Mouse (Mus musculus) frontal cortex, adult (tissue): ENCODE results near the gene Cacna2d3.

Experiments
- ATAC-seq: cut with Nextera tagmentation; 2 replicates; pipeline ENCODE4 v1.9.2; 2017; ENCODE audit warnings: mild to moderate bottlenecking, moderate library complexity, mixed read lengths; ENCODE audit not compliant: low TSS enrichment

The Cacna2d3 gene

GRCm38 (mm10) chr14:29496552-29496951, 225.1 kb downstream of the Cacna2d3 start:
- no peak for ATAC-seq

DNA sequence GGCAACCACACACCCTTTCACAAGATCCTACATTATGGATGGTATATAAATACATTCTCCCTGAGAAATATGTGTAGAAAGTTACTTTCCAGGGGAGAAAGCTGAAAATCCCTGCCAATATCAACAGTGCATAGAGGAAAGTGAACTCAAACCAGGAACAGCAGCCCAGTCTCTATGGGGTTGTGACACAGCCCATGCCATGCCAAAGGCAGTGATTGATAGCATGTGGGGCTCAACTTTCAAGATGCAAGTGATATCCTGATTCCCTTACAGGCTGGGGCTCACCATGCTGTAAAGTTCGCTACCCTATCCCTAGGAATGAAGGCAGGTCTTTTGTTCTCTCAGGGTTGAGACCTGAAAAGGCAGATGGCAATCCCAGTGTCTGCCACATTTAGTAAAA, 229.9 kb downstream of the Cacna2d3 start:
- ATAC-seq, result no peak

DNA sequence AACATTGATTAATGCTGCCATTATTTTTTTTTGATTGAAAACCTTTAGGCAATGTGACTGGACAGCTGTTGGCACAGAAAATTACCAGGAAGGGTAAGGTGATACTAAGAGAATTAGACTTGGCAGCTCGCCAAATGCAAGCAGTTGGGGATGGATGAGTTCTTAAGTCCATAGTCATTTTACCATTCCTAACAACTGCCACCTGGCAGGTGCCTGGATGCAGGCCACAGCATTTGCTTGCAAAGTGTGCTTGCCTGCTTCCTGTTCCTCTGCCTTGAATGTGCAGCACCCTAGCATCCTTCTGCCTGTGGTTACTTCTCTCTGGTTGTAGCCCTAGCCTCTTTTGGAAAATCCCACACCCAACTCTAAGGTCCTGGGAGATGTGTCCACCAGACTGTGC, 236.2 kb downstream of the Cacna2d3 start:
- ATAC-seq, result no peak

DNA sequence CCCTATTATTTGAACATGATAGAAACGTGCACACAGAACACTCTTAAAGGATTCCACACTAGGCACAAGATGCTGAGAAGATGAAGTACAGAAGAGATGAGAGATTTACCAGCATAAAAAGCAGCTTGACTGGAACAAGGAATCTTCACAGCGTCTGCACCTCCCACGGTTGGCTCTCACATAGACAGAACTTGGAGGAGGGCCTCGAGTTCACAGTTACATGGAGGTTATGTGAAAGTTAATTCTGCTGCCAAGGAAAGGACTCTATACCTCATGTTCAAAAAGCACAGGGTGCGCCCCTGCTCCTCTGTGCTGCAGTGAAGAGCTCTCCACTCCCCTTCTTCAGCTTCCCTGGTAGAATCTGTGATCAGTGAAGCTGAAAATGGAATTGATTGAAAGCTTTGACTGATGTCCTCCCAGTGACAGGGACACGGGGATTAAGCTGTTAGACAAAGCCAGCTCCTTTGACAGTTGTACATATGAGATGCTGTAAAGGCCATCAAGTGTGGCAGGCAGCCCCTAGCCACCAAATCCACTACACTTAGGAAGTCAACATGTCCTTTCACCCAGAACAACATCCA, 243.2 kb downstream of the Cacna2d3 start:
- peak; percentile 94 for ATAC-seq

GRCm38 (mm10) chr14:29464277-29464676, 257.4 kb downstream of the Cacna2d3 start:
- no peak for ATAC-seq

GRCm38 (mm10) chr14:29449203-29449602, 272.5 kb downstream of the Cacna2d3 start:
- no peak for ATAC-seq

- ATAC-seq, result no peak
Measured at GRCm38 (mm10) chr14:29443091-29444026, 278.3 kb downstream of the Cacna2d3 start.

GRCm38 (mm10) chr14:29442476-29442875, 279.2 kb downstream of the Cacna2d3 start:
- no peak for ATAC-seq

DNA sequence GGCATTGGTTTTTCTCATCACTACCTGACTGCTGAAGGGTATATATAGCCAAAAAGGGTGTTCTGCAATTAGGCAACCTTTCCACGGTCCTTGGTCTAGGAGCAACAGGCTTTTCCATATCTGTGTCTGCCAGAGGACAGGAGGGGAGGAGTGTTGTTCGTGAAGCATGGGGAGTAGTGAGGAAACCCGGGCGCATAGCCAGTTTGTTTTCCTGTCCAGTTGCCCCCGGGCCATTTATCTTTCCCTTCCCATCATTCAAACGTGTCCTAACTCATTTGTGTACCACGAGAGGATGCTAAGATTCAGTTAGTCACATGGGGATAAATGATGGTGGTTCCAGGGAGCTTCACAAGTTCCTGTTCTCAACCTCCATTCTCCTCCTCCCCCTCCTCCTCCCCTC, 283.0 kb downstream of the Cacna2d3 start:
- ATAC-seq, result no peak

GRCm38 (mm10) chr14:29438251-29438650, 283.4 kb downstream of the Cacna2d3 start:
- peak; percentile 77 for ATAC-seq

- ATAC-seq, result peak; percentile 44; the same call in 1 of the 2 replicates
Measured at GRCm38 (mm10) chr14:29435203-29435602, 286.5 kb downstream of the Cacna2d3 start.

DNA sequence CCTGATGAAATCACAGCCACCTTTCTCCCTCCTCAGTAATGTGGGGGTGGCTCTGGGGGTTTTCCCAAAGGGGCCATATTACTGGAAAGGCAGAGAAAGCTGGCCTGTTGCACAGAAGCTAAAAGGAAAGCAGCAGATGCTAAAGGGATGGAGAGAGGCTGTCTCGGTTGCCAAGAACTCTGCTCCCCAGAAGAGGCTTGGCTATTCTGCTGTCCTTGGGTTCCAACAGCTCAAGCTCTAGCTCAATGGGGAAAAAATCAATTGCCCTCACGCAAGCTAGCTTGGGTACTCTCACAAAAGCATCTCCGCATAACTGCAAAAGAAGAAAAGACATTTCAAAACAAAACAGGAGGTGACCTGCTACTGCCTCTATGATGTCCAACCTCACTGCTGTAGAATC, 287.9 kb downstream of the Cacna2d3 start:
- ATAC-seq, result no peak

DNA sequence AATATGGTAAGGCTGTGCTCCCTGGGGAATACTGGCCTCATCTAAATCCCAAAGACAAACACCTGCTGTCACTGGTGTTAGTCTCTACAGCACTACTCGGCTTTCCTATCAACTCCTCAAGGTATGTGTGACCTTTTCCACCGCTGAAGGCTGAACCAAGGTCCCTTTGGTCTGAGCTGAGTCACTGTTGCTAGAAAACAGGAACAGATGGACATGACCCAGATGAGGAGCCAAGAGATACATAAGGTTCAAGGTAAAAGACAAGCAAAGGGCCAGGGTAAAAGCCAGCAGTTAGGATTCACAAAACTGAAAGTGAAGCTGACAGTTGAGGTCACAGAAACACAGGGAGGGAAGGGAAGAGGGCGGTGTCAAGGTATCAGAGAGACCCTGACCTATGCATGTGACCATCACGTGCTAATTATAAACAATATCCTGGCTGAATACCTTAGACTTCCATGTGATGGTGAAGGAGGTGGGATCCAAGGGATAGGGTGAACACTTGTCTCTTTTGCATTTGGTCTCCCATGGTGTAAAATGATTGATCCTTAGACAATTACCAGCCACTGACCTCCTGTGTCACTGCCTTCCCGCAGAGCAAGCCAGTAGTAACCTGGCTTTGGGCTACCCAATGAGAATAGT, 288.5 kb downstream of the Cacna2d3 start:
- no peak for ATAC-seq

DNA sequence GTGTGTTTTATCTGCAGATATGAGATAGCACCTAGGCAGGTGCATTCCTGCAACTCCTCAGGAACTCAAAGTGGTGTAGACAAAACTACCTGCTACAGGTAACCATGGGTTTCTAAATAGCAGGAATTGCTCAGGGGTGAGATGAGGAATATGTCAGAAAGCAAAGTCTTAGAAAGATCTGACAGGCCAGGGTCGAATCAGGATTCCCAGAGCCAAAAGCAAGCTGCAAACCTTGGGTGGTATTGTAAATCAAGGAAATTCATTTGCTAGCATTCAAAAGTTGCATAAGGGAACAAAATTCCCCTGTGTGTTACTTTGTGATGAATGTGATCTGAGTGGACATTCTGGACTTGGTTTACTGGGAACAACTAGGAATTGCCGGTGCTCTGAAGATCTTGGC, 291.9 kb downstream of the Cacna2d3 start:
- no peak for ATAC-seq

GRCm38 (mm10) chr14:29425666-29426065, 296.0 kb downstream of the Cacna2d3 start:
- no peak for ATAC-seq

DNA sequence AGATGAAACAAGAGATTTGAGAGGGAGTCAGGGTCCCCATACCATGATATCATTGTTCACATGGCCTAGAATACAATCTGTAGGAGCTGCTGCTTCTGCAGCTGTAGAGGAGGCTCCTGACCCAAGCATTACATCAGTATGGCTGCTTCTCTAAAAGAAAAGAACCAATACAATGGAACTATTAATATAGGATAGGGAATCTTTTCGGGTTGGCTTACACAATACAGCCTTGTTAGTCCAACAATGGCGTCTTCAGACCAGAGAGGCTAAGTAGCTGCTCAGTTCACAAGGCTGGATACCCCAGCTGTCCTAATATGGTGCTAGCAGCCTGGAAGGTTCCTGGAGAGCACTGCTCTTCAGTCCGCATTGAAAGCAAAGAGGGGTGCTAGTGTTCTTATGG, 296.5 kb downstream of the Cacna2d3 start:
- ATAC-seq, result peak; percentile 41

DNA sequence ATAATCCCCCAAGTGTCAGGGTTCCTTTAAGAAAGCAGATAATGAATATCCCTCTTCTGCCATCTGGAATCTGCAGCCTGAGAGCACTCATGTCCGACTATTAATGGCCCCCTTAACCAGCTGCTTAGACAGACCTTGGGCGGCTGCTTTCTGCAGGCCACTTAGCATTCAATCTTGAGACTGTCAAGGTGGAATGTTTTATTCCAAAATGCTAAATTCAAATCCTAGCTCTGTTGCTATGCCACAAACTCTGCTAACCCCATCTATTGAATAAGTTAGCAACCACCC, 315.8 kb downstream of the Cacna2d3 start:
- no peak for ATAC-seq

DNA sequence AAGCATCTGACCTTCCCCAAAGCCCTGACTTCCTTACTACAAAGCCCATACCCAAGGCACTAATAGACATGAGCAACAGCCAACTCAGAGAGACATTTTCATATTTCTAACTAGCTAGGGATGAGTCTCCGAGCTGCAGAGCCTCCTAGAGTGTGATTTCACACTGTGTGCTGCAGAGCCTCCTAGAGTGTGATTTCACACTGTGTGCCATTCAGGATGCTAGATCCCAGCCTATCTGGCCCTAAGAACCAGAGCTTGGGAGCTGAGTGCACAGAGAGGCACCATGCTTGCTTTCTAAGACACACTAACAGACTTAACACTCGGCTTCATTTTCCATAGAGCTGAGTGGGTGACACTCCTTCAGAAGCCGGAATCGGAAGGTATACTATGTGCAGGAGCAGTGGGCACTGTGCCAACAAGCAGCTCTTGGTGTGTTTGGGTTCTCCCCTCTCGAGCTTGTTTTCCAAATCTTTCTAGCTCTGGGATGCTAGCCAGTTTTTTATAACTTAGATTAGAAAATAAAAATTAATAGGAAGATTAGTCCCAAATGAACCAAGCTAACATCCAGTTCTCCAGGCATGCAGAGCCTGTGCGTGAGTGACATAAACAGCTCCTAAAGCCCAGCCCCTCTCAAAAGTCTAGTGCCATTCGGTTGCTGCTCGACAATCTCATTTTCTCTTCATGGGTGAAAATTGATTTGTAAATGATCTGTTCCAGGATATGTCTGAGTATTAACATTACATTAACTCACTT, 316.4 kb downstream of the Cacna2d3 start:
- ATAC-seq, result peak; percentile 64

- 0 out of 2 replicates have a peak, but pooled peaks have one; percentile 26 for ATAC-seq
Measured at GRCm38 (mm10) chr14:29403849-29404808, 317.5 kb downstream of the Cacna2d3 start.

DNA sequence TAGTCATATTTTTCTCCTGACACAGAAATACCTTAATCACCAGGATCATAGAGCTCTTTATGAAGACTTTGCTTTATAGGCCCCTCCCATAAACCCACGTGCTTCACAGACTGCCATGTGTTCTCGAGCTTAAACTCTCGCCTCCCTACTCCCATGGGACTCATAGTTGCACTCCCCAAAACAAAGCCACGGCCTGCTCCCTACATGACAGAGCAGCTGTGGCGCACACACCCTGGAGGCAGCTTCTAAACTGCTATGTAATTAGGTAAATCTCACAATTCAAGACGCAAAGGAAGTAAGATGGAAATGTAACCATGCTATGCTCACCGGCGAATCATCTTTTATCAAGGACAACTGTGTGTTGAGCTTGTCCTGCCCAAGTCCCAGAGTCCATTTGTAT, 319.2 kb downstream of the Cacna2d3 start:
- no peak for ATAC-seq

GRCm38 (mm10) chr14:29393786-29394185, 327.9 kb downstream of the Cacna2d3 start:
- ATAC-seq, result no peak
